Mouse (Mus musculus): ENCODE results near the gene Cadm1.

DNA sequence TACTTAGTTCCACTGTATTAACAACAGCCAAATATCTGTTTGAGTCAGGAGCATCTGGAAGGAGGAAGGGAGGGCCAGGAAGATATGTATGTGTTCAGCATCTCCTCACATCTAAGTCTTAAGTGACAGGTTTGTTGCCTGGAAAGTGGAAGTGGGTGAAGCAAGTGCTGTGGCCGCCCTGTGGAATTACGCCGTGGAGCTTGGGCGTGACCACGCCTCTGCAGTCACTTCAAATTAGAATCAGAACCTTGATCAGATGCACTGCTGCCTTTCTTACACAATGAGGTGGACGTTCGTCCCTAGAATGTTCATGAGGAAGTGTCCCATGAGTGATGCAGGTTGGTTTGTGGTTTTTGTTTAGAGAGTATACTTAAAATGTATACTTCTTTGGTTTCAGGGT is 131.6 kb downstream of the Cadm1 start:
- TF ChIP-seq EP300 (IDR thresholded peaks at IDR 0.05) (no peak), CTCF (IDR thresholded peaks at IDR 0.05) (no peak)
